Mouse (Mus musculus) heart, postnatal 36 days (tissue): ENCODE data around the gene Sstr4. TPM values are rescaled to one million over a fixed set of nuclear protein-coding genes. Genes with fewer than 3 reads are reported as not detected.

Source experiments
- DNase-seq, 2 experiments: peaks; one replicate each; pipeline ENCODE4 v3.0.0; 2021 to 2022
- intact Hi-C: fragments of 180-260 bp; cut with DNase I; formaldehyde crosslinking; loops from one replicate; pipeline ENCODE4 v1.15.1; 2025
- total RNA-seq, 2 experiments: library from RNA; stranded (reverse); gene quantifications; 2 replicates each; pipeline ENCODE4 v1.2.3; 2021

The Sstr4 gene
- total RNA-seq, 2 experiments from 2014 or later: 1.0 to 1.9 TPM

- no peak for DNase-seq
- intact Hi-C loops: no loop called here
Measured at GRCm38 (mm10) chr2:148387652-148388581, 7.2 kb upstream of the Sstr4 start.

DNA sequence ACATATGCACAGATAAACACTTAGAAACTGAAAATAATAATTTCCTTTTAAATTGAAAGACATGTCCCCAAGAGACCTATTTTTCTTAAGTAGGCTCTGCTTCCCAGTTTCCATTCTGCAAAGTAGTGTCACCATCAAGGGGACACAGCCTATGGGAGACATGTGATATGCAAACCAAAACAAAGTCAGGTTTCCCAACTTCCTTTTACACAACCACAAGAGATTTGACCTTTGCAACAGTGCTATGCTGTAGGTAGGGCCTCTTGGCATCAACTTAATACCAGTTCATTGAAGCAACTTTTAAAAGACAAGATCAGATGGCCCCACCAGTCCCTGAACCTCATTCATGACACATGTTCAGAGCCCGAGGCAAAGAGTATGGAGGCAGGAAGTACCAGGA lies 2.0 kb upstream of the Sstr4 start:
- DNase-seq: no peak
- intact Hi-C loops: loop anchor here (10.0 kb wide), 1 partner anchor 588 kb away; no protein-coding TSS in a partner anchor

DNA sequence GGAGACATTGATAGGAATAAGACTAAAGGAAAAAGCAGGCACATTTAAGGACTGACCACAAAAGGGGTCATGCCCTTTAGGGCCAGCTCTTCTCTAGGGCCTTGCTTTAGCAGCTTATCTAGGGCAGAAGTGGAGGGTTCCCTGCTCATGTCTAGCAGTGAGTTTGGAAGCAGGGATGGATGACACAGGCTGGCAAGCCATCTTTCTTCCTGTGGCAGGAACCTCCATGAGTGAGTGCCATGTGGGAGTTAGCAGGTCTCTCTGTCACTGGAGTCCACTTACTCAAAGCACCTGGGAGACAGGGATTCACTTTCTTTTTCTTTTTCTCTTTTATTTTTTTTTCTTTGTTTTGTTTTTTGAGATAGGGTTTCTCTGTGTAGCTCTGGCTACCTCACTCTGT lies 1.3 kb upstream of the Sstr4 start:
- no peak for DNase-seq
- intact Hi-C loops: loop anchor here (10.0 kb wide), 1 partner anchor 589 kb away; no protein-coding TSS in a partner anchor

GRCm38 (mm10) chr2:148396209-148396608 lies 1.1 kb downstream of the Sstr4 start:
- intact Hi-C loops: loop anchor here (5.0 to 10.0 kb wide), 2 partner anchors 119 to 591 kb away; no protein-coding TSS in a partner anchor
- no peak for DNase-seq

GRCm38 (mm10) chr2:148397015-148397783 lies 2.1 kb downstream of the Sstr4 start:
- intact Hi-C loops: loop anchor here (5.0 to 10.0 kb wide), 2 partner anchors 120 to 592 kb away; no protein-coding TSS in a partner anchor
- DNase-seq: no peak

GRCm38 (mm10) chr2:148397784-148398100 lies 2.6 kb downstream of the Sstr4 start:
- peak; percentile 41 to 57 for DNase-seq
- intact Hi-C loops: loop anchor here (5.0 to 10.0 kb wide), 2 partner anchors 120 to 593 kb away; no protein-coding TSS in a partner anchor

- intact Hi-C loops: loop anchor here (5.0 to 10.0 kb wide), 2 partner anchors 122 to 594 kb away; no protein-coding TSS in a partner anchor
- DNase-seq: no peak
Measured at GRCm38 (mm10) chr2:148398901-148399685, 3.9 kb downstream of the Sstr4 start.

- no peak for DNase-seq
- intact Hi-C loops: no loop called here
Measured at GRCm38 (mm10) chr2:148402227-148402626, 7.1 kb downstream of the Sstr4 start.

GRCm38 (mm10) chr2:148404906-148405305 lies 9.8 kb downstream of the Sstr4 start:
- no peak for DNase-seq

DNA sequence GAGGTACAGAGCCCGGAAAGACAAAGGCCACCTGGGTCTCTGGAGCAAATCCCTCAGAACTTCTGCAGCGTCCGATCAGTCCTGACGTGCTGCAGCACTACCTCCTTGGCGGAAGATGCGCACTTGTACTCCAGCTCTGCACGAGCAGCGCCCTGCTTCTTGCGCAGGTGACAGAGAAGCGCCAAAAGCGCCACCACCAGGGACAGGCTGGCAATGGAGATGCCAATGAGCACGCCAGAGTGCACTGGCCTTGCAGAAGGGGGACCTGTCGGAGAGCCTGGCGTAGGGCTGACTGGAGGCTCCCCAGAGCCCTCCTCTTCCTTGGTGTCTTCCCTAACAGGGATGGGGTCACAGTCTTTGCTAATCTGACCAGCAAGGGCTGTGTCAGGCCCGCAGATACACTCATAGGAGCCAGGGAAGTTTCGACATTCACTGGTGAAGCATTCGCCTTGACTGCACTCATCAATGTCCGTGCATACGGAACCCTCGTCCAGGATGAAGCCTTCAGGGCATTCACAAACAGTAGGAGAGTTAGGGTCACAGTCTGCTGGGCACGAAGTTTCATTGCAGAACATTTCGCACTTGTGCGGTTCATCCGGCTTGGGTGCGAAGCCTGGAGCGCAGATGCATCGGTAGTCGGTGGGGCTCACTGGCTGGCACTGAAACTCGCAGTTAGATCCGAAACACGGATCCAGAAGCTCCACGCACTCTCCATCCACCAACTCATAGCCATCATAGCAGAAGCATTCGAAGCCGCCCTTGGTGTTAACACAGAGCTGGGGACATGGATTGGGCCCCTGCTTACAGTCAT lies 11.2 kb downstream of the Sstr4 start:
- intact Hi-C loops: loop anchor here (5.0 kb wide), 6 partner anchors 59 to 284 kb away; no protein-coding TSS in a partner anchor

More at GRCm38 (mm10) chr2:148404906-148405305, 9.8 kb downstream of the Sstr4 start:
- intact Hi-C loops: loop anchor here (5.0 kb wide), 6 partner anchors 58 to 283 kb away; no protein-coding TSS in a partner anchor

GRCm38 (mm10) chr2:148406971-148407869 lies 12.1 kb downstream of the Sstr4 start:
- intact Hi-C loops: loop anchor here (5.0 kb wide), 6 partner anchors 60 to 285 kb away; no protein-coding TSS in a partner anchor
- DNase-seq: peak; percentile 65 to 70

More for the DNA sequence above, 11.2 kb downstream of the Sstr4 start:
- DNase-seq: peak; percentile 46 to 62

- intact Hi-C loops: loop anchor here (5.0 kb wide), 6 partner anchors 61 to 286 kb away; no protein-coding TSS in a partner anchor
- DNase-seq: peak; percentile 82 to 83
Measured at GRCm38 (mm10) chr2:148407870-148408760, 13.0 kb downstream of the Sstr4 start, which contains the start of gene Thbd. TSS of gene Thbd (minus strand) at chr2:148408188.

- intact Hi-C loops: loop anchor here (5.0 kb wide), 6 partner anchors 61 to 286 kb away; no protein-coding TSS in a partner anchor
- no peak for DNase-seq
Measured at GRCm38 (mm10) chr2:148408761-148409120, 13.6 kb downstream of the Sstr4 start.

GRCm38 (mm10) chr2:148409141-148409540 lies 14.0 kb downstream of the Sstr4 start:
- intact Hi-C loops: loop anchor here (5.0 kb wide), 6 partner anchors 62 to 287 kb away; no protein-coding TSS in a partner anchor
- peak; percentile 83 to 88 for DNase-seq

DNA sequence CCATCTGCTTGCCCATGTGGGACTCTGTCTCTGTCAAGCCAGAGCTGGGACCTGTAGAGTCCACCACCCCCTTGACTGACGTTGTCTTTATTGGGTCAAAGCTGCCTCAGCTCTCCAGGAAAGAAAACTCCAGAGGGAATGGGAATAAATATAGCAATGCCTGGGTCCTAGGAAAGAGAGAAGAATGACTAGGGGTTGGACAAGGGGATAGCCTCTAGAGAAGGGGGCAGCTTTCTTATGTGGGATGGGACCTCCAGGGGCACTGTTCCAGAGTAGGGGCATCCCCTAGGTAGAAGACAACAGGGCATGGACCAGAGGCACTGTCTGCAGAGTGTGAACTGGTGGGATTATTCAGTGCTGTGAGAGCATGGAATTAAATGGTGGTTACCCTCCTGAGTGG lies 14.7 kb downstream of the Sstr4 start:
- intact Hi-C loops: loop anchor here (5.0 kb wide), 6 partner anchors 63 to 288 kb away; no protein-coding TSS in a partner anchor
- no peak for DNase-seq

GRCm38 (mm10) chr2:148419151-148419550 lies 24.0 kb downstream of the Sstr4 start:
- intact Hi-C loops: no loop called here
- DNase-seq: no peak

GRCm38 (mm10) chr2:148419776-148420175 lies 24.6 kb downstream of the Sstr4 start:
- intact Hi-C loops: no loop called here
- no peak for DNase-seq
